Mouse (Mus musculus) mouse trophoblast stem cell (cell line): Measurements from ENCODE around the gene Tlx2.

Source experiments
- in situ Hi-C, 2 experiments: fragments of 300-500 bp; cut with MseI, MboI; formaldehyde crosslinking; loops; 2 replicates in 1 of 2; 3 replicates in 1 of 2; pipeline ENCODE4 v1.15.1; 2025

Tlx2 gene

DNA sequence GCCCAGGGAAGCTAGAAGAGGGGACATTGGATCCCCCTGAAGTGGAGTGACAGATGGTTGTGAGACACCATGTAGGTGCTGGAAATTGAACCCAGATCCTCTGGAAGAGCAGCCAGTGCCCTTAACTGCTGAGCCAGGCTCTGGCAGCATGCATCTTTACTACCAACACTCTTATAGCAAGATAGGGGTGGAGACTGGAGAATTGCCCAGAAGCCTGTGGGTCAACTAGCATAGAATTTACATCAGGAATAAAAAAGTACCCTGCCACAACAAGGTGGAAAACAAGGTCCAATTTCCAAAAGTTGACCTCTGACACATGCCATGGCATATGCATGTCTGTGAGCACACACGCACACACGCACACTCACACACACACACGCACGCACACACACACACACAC lies 44.9 kb downstream of the Tlx2 start:
- in situ Hi-C loops: no loop called here

DNA sequence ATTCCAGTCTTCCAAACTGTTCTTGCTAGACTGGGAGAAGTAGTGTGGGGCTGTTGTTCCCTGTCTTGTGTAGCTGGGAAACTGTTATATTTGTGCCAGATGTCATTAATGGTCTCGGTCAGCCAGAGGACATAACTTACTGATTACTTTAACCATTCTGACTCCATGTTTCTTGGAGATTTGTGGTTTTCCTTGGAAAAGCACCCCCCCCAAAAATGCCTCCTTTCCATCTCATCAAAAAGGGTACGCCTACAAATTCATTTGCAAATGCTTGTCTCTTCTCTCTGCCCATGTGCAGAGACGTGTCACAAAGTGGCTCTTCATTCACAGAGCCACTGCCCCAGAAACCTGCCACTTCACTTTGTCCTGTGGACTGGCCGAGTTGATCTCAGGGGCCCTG lies 45.7 kb downstream of the Tlx2 start:
- in situ Hi-C loops: loop anchor here in 1 of 2 experiments (25.0 kb wide), 1 partner anchor 263 kb away; no protein-coding TSS in a partner anchor

DNA sequence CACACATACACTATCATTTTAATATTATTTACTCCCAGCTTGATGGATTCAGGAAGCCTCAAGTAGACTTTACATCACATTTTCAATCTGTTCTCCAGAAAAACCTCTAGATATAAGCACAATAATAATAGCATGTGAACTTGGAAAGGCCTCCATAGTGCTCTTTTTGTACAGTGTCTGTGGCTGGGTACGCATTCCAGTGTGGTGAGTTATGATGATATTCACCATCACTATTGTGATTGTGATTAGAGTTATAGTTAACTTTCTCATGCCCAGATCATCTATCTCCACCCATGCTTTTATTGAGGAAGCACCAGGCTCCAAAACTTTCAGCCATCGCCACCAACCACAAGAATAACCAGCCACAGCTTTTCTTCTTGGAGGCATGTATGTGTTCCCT lies 46.3 kb downstream of the Tlx2 start:
- in situ Hi-C loops: loop anchor here in 1 of 2 experiments (25.0 kb wide), 1 partner anchor 264 kb away; no protein-coding TSS in a partner anchor

DNA sequence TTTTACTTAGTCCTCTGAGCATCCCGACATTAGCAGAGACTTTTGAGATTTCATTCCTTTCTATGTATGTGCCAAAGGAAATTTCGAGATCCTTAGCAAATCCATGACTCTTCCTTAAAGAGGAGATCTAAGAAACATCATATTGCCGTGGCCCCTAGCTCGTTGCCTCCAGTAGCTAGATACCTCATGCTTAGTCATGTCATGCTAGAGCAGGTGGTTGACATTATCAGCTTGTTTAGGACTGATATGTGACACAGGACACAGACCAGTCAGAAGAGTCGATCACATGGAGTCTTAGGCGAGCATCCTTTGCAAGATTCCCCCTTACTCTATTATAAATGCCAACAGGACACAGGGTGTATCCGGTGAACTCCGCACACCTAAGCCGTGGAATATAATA lies 47.1 kb downstream of the Tlx2 start:
- in situ Hi-C loops: loop anchor here in 1 of 2 experiments (25.0 kb wide), 1 partner anchor 264 kb away; no protein-coding TSS in a partner anchor

DNA sequence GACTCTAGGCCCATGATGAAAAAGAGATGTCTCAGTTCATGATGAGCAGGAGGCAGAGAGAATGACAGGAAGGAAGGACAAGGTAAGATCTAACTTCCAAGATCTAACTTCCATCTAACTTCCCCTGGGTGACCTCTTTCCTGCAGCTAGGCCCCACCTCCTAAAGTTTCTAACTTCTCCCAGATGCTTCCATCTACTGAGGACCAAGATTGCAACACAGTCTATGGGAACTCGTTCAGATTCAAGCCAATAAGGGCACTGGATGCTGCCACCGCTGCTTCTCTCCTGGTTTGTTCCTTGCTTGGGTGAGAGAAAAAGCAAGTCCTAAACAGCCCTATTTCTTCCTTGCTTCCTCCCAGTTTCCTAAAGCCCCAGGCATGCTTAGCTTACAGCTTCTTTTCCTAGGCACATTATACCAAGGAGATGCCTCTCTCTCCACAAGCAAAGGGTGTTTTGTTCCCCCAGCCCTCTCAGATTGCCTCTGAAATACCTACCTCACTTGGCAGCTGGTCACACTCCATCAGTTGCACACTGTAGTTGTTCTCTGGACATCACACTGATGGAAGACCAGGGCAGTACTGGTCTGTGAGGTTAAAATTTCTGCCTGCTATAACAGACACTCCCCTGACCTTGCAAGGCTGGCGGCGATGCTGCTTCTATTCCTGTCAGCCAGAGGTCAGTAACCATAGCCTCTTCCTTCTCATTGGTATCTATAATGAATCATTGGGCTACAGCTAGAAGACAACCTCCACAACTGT lies 49.1 kb downstream of the Tlx2 start:
- in situ Hi-C loops: loop anchor here in 1 of 2 experiments (25.0 kb wide), 1 partner anchor 266 kb away; no protein-coding TSS in a partner anchor

DNA sequence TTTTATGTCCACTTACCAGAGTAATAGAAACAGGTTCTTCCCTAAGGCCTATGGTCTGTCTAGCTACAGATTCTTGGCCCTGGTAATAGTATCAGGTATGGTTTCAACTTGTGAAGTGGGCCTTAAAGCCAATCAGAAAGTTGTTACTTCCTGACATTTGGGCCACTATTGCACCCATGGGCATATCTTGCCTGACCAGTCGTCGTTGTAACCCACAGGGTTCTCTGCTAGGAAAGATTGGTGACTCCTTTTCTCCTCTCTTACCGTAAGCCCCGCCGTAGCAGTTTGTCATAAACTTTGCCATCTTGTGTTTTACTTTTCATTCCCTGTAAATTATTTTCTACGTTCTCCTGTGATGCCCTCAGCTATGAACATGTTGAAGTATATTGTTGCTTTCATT lies 50.0 kb downstream of the Tlx2 start:
- in situ Hi-C loops: loop anchor here in 1 of 2 experiments (25.0 kb wide), 1 partner anchor 267 kb away; no protein-coding TSS in a partner anchor

DNA sequence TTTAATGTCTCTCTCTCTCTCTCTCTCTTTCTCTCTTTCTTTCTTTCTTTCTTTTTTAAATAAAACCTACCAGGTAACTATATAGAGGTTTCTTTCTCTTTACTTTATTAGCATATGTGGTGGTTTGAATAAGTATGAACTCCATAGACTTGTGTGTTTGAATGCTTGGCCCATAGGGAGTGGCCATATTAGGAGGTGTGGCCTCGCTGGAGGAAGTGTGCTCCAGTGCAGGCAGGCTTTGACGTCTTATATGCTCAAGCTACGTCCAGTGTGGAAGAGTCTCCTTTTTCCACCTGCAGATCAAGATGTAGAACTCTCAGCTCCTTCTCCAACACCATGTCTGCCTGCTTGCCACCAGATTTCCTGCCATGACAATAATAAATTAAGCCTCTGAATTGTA lies 51.0 kb downstream of the Tlx2 start:
- in situ Hi-C loops: loop anchor here in 1 of 2 experiments (25.0 kb wide), 1 partner anchor 268 kb away; no protein-coding TSS in a partner anchor
